Mouse (Mus musculus): ENCODE data around the gene Rbms1. TPM values are rescaled to one million over a fixed set of nuclear protein-coding genes. Genes with fewer than 3 reads are reported as not detected.
"Not testable (repeated sequence)": the region's sequence is repeated elsewhere in the genome, so short reads cannot be mapped to it uniquely, and the experiment has no call there.

The Rbms1 gene
- total RNA-seq, 2 experiments from 2014 or later = 20.0 to 24.0 TPM

- no peak for DNase-seq (ENCODE audit: low spot score)
Observed at GRCm38 (mm10) chr2:60851057-60851718, 111.8 kb downstream of the Rbms1 start.

- no peak for DNase-seq (ENCODE audit: low spot score)
Observed at GRCm38 (mm10) chr2:60848478-60848877, 114.5 kb downstream of the Rbms1 start.

GRCm38 (mm10) chr2:60847984-60848383 is 115.0 kb downstream of the Rbms1 start:
- no peak for DNase-seq (ENCODE audit: low spot score)

GRCm38 (mm10) chr2:60845316-60845894 is 117.6 kb downstream of the Rbms1 start:
- no peak for DNase-seq (ENCODE audit: low spot score)

GRCm38 (mm10) chr2:60844259-60844658 is 118.7 kb downstream of the Rbms1 start:
- no peak for DNase-seq (ENCODE audit: low spot score)

- DNase-seq (ENCODE audit: low spot score) = no peak
Observed at GRCm38 (mm10) chr2:60843633-60844032, 119.4 kb downstream of the Rbms1 start.

- peak; percentile 52 for DNase-seq (ENCODE audit: low spot score)
Observed at GRCm38 (mm10) chr2:60842976-60843375, 120.0 kb downstream of the Rbms1 start.

GRCm38 (mm10) chr2:60840922-60841321 is 122.1 kb downstream of the Rbms1 start:
- DNase-seq (ENCODE audit: low spot score) = peak; percentile 70

- DNase-seq (ENCODE audit: low spot score) = no peak
Observed at GRCm38 (mm10) chr2:60839498-60839897, 123.5 kb downstream of the Rbms1 start.

- no peak for DNase-seq (ENCODE audit: low spot score)
Observed at GRCm38 (mm10) chr2:60838856-60839255, 124.1 kb downstream of the Rbms1 start.

GRCm38 (mm10) chr2:60837616-60838015 is 125.4 kb downstream of the Rbms1 start:
- DNase-seq (ENCODE audit: low spot score) = no peak

- DNase-seq (ENCODE audit: low spot score) = no peak
Observed at GRCm38 (mm10) chr2:60836237-60836636, 126.8 kb downstream of the Rbms1 start.

GRCm38 (mm10) chr2:60834293-60834692 is 128.7 kb downstream of the Rbms1 start:
- DNase-seq (ENCODE audit: low spot score) = peak; percentile 61

GRCm38 (mm10) chr2:60832254-60832653 is 130.7 kb downstream of the Rbms1 start:
- DNase-seq (ENCODE audit: low spot score) = no peak

- not testable (repeated sequence) for DNase-seq (ENCODE audit: low spot score)
Observed at GRCm38 (mm10) chr2:60830464-60830863, 132.5 kb downstream of the Rbms1 start.

- DNase-seq (ENCODE audit: low spot score) = no peak
Observed at GRCm38 (mm10) chr2:60828908-60829462, 134.0 kb downstream of the Rbms1 start.

GRCm38 (mm10) chr2:60827152-60827428 is 135.9 kb downstream of the Rbms1 start:
- DNase-seq (ENCODE audit: low spot score) = no peak

GRCm38 (mm10) chr2:60826406-60827151 is 136.4 kb downstream of the Rbms1 start:
- no peak for DNase-seq (ENCODE audit: low spot score)

GRCm38 (mm10) chr2:60825690-60826089 is 137.3 kb downstream of the Rbms1 start:
- peak; percentile 73 for DNase-seq (ENCODE audit: low spot score)

- DNase-seq (ENCODE audit: low spot score) = no peak
Observed at GRCm38 (mm10) chr2:60821635-60822034, 141.4 kb downstream of the Rbms1 start.

GRCm38 (mm10) chr2:60818632-60819031 is 144.4 kb downstream of the Rbms1 start:
- no peak for DNase-seq (ENCODE audit: low spot score)

- DNase-seq (ENCODE audit: low spot score) = no peak
Observed at GRCm38 (mm10) chr2:60816307-60816706, 146.7 kb downstream of the Rbms1 start.

GRCm38 (mm10) chr2:60814788-60815187 is 148.2 kb downstream of the Rbms1 start:
- DNase-seq (ENCODE audit: low spot score) = no peak
